Mouse (Mus musculus) kidney, adult 2 months (tissue): ENCODE measurements around the gene G6pc.

Source experiments
- CTCF ChIP-seq: fragments of 200-500 bp; conservative IDR thresholded peaks from 2 replicates; pipeline ENCODE4 v1.5.1; 2011; ENCODE audit warnings: low read depth, mild to moderate bottlenecking, control low read depth, low read length, moderate library complexity, mixed read lengths; ENCODE audit not compliant: insufficient read depth, insufficient read length
- POLR2A ChIP-seq: fragments of 200-500 bp; IDR thresholded peaks from one replicate; pipeline ENCODE4 v1.6.1; 2011; ENCODE audit warnings: low read depth, low read length, control low read depth

GRCm38 (mm10) chr11:101426165-101426564 is 58.8 kb downstream of the G6pc start:
- TF ChIP-seq CTCF = no peak
- TF ChIP-seq POLR2A = no peak
